Mouse (Mus musculus) megakaryocyte, embryonic 14.5 days (primary cell): Measurements from ENCODE around the gene Olfr1110.

Experiments
- FLI1 ChIP-seq: IDR thresholded peaks from 2 replicates; pipeline ENCODE4 v1.6.1; 2012; ENCODE audit warnings: low read length, inconsistent platforms, mixed read lengths
- GATA1 ChIP-seq: IDR thresholded peaks from 3 replicates; pipeline ENCODE4 v1.6.1; 2012; ENCODE audit warnings: mixed read lengths, low read length, inconsistent platforms, borderline replicate concordance

DNA sequence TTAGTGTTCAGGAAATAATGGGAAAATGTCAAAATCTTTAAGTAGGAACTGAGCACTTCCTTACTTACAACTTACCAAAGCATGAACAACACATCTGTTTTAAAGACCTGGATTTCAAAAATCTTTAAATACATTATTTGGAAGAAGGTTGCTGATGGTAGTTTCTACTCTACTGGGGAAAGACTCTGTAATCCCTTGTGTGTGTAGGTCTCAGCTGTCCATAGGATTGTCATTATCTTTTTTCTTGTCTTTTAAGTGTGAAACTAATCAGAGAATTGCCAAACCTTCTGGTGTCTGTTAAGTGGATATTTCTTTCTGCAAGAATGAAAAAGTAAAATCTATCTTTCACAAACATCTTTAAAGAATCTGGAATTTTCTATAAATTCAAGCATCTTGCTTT is 25.6 kb downstream of the Olfr1110 start, which contains the start of gene Olfr259:
- TF ChIP-seq FLI1 (no peak), GATA1 (no peak)
